Comparison of ENCODE assay signal across 29 mouse cellular contexts in genomic region chr10:5057661-5058060, GRCm38 (mm10). TPM values are rescaled to one million over a fixed set of nuclear protein-coding genes. Genes with fewer than 3 reads are reported as not detected.
DNase-seq lines count a peak whose midpoint lies in the region; ATAC-seq and TF ChIP-seq lines count a peak whose summit lies in the region.
"Had no signal": no experiment of that assay in that cellular context is flagged by ENCODE, and none has a peak within 500 bp of the region (broad histone marks: within the 10 kb centered on the region; RNA-seq: fewer than 3 reads in every experiment).

No protein-coding gene starts in this region.

- ATAC-seq in heart, embryonic 13.5 days (ENCODE audit: extremely low read depth, insufficient number of reproducible peaks, low FRiP score, low TSS enrichment): no peak
- ATAC-seq in midbrain, embryonic 11.5 days (ENCODE audit: low FRiP score): no peak
- ATAC-seq: forebrain, embryonic 13.5 days; forebrain, embryonic 16.5 days; hindbrain, embryonic 16.5 days; intestine, embryonic 16.5 days; Patski had no signal

- no peak for DNase-seq in gastrocnemius, adult 2 months
- no peak for DNase-seq in gastrocnemius, postnatal 14 days
- DNase-seq in heart, postnatal 4 days: no peak
- DNase-seq in midbrain, embryonic 11.5 days (ENCODE audit: low spot score, missing footprints): peak; percentile 76
- no peak for DNase-seq in midbrain, embryonic 10.5 days (ENCODE audit: low spot score)
- DNase-seq: adrenal gland, postnatal 10 days; adrenal gland, postnatal 36 days; B cell, adult 2 months; cerebellum, adult 18-20 months; cerebellum, adult 9-10 months; cerebellum, postnatal 14 days; gastrocnemius, postnatal 10 days; heart, adult 18-20 months; kidney, adult 18-20 months; kidney, adult 9 months had no signal

- H3K27me3 ChIP-seq in heart, embryonic 13.5 days (replicated peaks): no peaks in the 10 kb centered on the region
- H3K27me3 ChIP-seq in midbrain, embryonic 11.5 days (ENCODE audit: control insufficient read depth, insufficient read depth, low read length): no peaks in the 10 kb centered on the region
- H3K27me3 ChIP-seq in midbrain, embryonic 10.5 days (ENCODE audit: low read depth, poor library complexity, severe bottlenecking): no peaks in the 10 kb centered on the region; the same call in 1 of the 2 replicates
- H3K27me3 ChIP-seq: CH12.LX; forebrain, embryonic 13.5 days; heart, embryonic 15.5 days; hindbrain, embryonic 13.5 days; Patski had no signal

- WGBS in heart, embryonic 13.5 days: 88% methylated on average over 15 of the region's 15 CpGs
- 94% methylated on average over 15 of the region's 15 CpGs for WGBS in midbrain, embryonic 11.5 days
- WGBS in midbrain, embryonic 10.5 days: 96% methylated on average over 15 of the region's 15 CpGs

- H3K4me2 ChIP-seq in heart, embryonic 13.5 days: no peak overlapping the region
- no peak overlapping the region for H3K4me2 ChIP-seq in midbrain, embryonic 11.5 days
- H3K4me2 ChIP-seq: forebrain, embryonic 13.5 days; heart, embryonic 15.5 days; hindbrain, embryonic 13.5 days had no signal

- no peak overlapping the region for H3K4me3 ChIP-seq in gastrocnemius, adult 2 months
- H3K4me3 ChIP-seq in heart, embryonic 13.5 days: no peak overlapping the region
- no peak overlapping the region for H3K4me3 ChIP-seq in midbrain, embryonic 11.5 days (ENCODE audit: low read depth, low read length)
- H3K4me3 ChIP-seq in midbrain, embryonic 10.5 days: no peak overlapping the region
- H3K4me3 ChIP-seq: forebrain, embryonic 10.5 days; forebrain, embryonic 13.5 days; heart, embryonic 15.5 days; hindbrain, embryonic 10.5 days; hindbrain, embryonic 13.5 days had no signal

- intact Hi-C loops in gastrocnemius, adult 2 months (cut with DNase I): no loop called here
- intact Hi-C loops in gastrocnemius, postnatal 14 days (cut with DNase I; ENCODE audit: low total_unique reads): no loop called here

- H3K9me3 ChIP-seq in heart, embryonic 13.5 days: no peaks in the 10 kb centered on the region
- H3K9me3 ChIP-seq in midbrain, embryonic 11.5 days (ENCODE audit: control insufficient read depth, low read length): no peaks in the 10 kb centered on the region
- no peaks in the 10 kb centered on the region for H3K9me3 ChIP-seq in midbrain, embryonic 10.5 days (replicated peaks)
- H3K9me3 ChIP-seq: forebrain, embryonic 10.5 days; forebrain, embryonic 13.5 days; G1E; heart, embryonic 15.5 days; hindbrain, embryonic 10.5 days; hindbrain, embryonic 13.5 days had no signal

- peak overlapping the region; percentile 67; the same call in 1 of the 2 replicates for H3K27ac ChIP-seq in gastrocnemius, adult 2 months
- H3K27ac ChIP-seq in heart, embryonic 13.5 days (replicated peaks): peak overlapping the region; percentile 54
- no peak overlapping the region for H3K27ac ChIP-seq in midbrain, embryonic 11.5 days (ENCODE audit: low read depth, low read length)
- H3K27ac ChIP-seq in midbrain, embryonic 10.5 days (replicated peaks): no peak overlapping the region
- H3K27ac ChIP-seq: forebrain, embryonic 10.5 days; forebrain, embryonic 13.5 days; hindbrain, embryonic 10.5 days; hindbrain, embryonic 13.5 days had no signal

- peaks cover 55% of the 10 kb centered on the region for H3K36me3 ChIP-seq in heart, embryonic 13.5 days
- no peaks in the 10 kb centered on the region for H3K36me3 ChIP-seq in midbrain, embryonic 11.5 days (ENCODE audit: control insufficient read depth, insufficient read depth, low read length)
- H3K36me3 ChIP-seq in midbrain, embryonic 10.5 days: no peaks in the 10 kb centered on the region
- H3K36me3 ChIP-seq: forebrain, embryonic 10.5 days; hindbrain, embryonic 10.5 days had no signal

- TF ChIP-seq CTCF in gastrocnemius, adult 2 months (IDR thresholded peaks at IDR 0.05): no peak

- peaks cover 25% of the 10 kb centered on the region for H3K4me1 ChIP-seq in heart, embryonic 13.5 days
- H3K4me1 ChIP-seq in midbrain, embryonic 11.5 days (ENCODE audit: control insufficient read depth, insufficient read depth, low read length): no peaks in the 10 kb centered on the region; the same call in 1 of the 2 replicates
- peaks cover 11% of the 10 kb centered on the region for H3K4me1 ChIP-seq in midbrain, embryonic 10.5 days

- no peak overlapping the region for H3K9ac ChIP-seq in heart, embryonic 13.5 days
- H3K9ac ChIP-seq in midbrain, embryonic 11.5 days (ENCODE audit: low read length): no peak overlapping the region
- H3K9ac ChIP-seq: forebrain, embryonic 13.5 days; heart, embryonic 15.5 days; hindbrain, embryonic 13.5 days had no signal

RNA-seq across cellular contexts. Expression of gene Gm10097, which starts 11.3 kb away (rescaled TPM):
- total RNA-seq in gastrocnemius, adult 2 months (2021): under 1 TPM; 0.23 to 0.36 TPM
- under 1 TPM; 0.22 to 0.33 TPM for total RNA-seq in gastrocnemius, postnatal 14 days (2021)
- polyA plus RNA-seq in heart, embryonic 13.5 days (2015; fragmentation: Nextera tagmentation; extraction: Ambion mirVana): 0.53 and 0.82 TPM in 2 replicates
- total RNA-seq in heart, postnatal 4 days (2021): 1 to 10 TPM; 1.1 to 1.4 TPM
- 0.06 TPM in 1 of 2 replicates, not detected in the other for polyA plus RNA-seq in midbrain, embryonic 11.5 days (2014; fragmentation: Nextera tagmentation; extraction: Ambion mirVana)
- polyA plus RNA-seq in midbrain, embryonic 10.5 days (2016; fragmentation: Nextera tagmentation; extraction: Ambion mirVana): 0.05 TPM in 1 of 2 replicates, not detected in the other
- total RNA-seq: adrenal gland, adult 18-20 months; adrenal gland, postnatal 36 days; CH12.LX had no signal
- polyA plus RNA-seq: frontal cortex, adult 2 months; G1E; Patski had no signal

Comparison
In these comparisons a context has a peak if more than half of its experiments do, and no peak if none do; other contexts are left out.
1. H3K27ac ChIP-seq: peak in gastrocnemius, adult 2 months (single experiment) and heart, embryonic 13.5 days (single experiment); none in midbrain, embryonic 11.5 days (single experiment) and midbrain, embryonic 10.5 days (single experiment).